Mouse (Mus musculus) midbrain, embryonic 16.5 days (tissue): Measurements from ENCODE around the gene Dlg4. TPM values are rescaled to one million over a fixed set of nuclear protein-coding genes. Genes with fewer than 3 reads are reported as not detected.
A peak's percentile ranks its signal among the peaks of the same experiment; 100 is the strongest.

Source experiments
- ATAC-seq: fragments of 200-750 bp; cut with Nextera tagmentation; 2 replicates; pipeline ENCODE4 v1.8.0; 2017; ENCODE audit warnings: moderate TSS enrichment
- H3K27ac ChIP-seq: fragments of 300-500 bp; sonication (generic); 2 replicates; pipeline ENCODE4 v1.5.1; 2014; ENCODE audit warnings: mild to moderate bottlenecking, low read length, mixed read lengths
- H3K27me3 ChIP-seq: fragments of 300-500 bp; sonication (generic); 2 replicates; pipeline ENCODE4 v1.6.1; 2014; ENCODE audit warnings: low read depth, low read length, mixed read lengths; ENCODE audit not compliant: control insufficient read depth, insufficient read depth
- H3K36me3 ChIP-seq: fragments of 300-500 bp; sonication (generic); 2 replicates; pipeline ENCODE4 v1.6.1; 2014; ENCODE audit warnings: mild to moderate bottlenecking, low read length, moderate library complexity, mixed read lengths; ENCODE audit not compliant: control insufficient read depth, insufficient read depth
- H3K4me1 ChIP-seq: fragments of 300-500 bp; sonication (generic); 2 replicates; pipeline ENCODE4 v1.6.1; 2014; ENCODE audit warnings: mild to moderate bottlenecking, low read length, mixed read lengths; ENCODE audit not compliant: control insufficient read depth, insufficient read depth
- H3K4me2 ChIP-seq: fragments of 300-500 bp; sonication (generic); 2 replicates; pipeline ENCODE4 v1.6.1; 2014; ENCODE audit warnings: mild to moderate bottlenecking, low read length, mixed read lengths
- H3K4me3 ChIP-seq: fragments of 300-500 bp; sonication (generic); 2 replicates; pipeline ENCODE4 v1.5.1; 2014; ENCODE audit warnings: low read depth, mild to moderate bottlenecking, low read length, moderate library complexity, mixed read lengths
- H3K9ac ChIP-seq: fragments of 300-500 bp; sonication (generic); 2 replicates; pipeline ENCODE4 v1.6.1; 2014; ENCODE audit warnings: low read depth, low read length, mixed read lengths
- H3K9me3 ChIP-seq: fragments of 300-500 bp; sonication (generic); replicated peaks from 2 replicates; pipeline ENCODE4 v1.6.1; 2014; ENCODE audit warnings: mild to moderate bottlenecking, low read length, mixed read lengths; ENCODE audit not compliant: control insufficient read depth, poor library complexity, severe bottlenecking
- WGBS: fragments of 180-500 bp; shearing (Covaris S2); extraction: QIAGEN DNeasy Blood & Tissue Kit; methylation state at CpG from one replicate; pipeline ENCODE4 v1.1.7; 2014; 5-methylcytosine and 5-hydroxymethylcytosine counted together
- polyA plus RNA-seq: library from polyadenylated mRNA; unstranded; fragments of >200 nt; fragmentation: Nextera tagmentation; extraction: Ambion mirVana; gene quantifications from 2 replicates; pipeline ENCODE4 v1.2.1, GENCODE M21; 2015

Gene Dlg4
- polyA plus RNA-seq, 1 experiment from 2014 or later = 23.4 TPM

GRCm38 (mm10) chr11:70001865-70002264 is 14.9 kb upstream of the Dlg4 start:
- no peak overlapping the region for H3K9ac ChIP-seq
- peaks cover 42% of the 10 kb centered on the region for H3K4me1 ChIP-seq
- ATAC-seq = no peak

GRCm38 (mm10) chr11:70002471-70002870 is 14.3 kb upstream of the Dlg4 start:
- Histone ChIP-seq H3K36me3 (peaks cover 24% of the 10 kb centered on the region), H3K4me1 (peaks cover 41% of the 10 kb centered on the region), H3K9ac (peak overlapping the region; percentile 2; the same call in 1 of the 2 replicates), H3K4me2 (peak overlapping the region; percentile 99), H3K27ac (no peak overlapping the region), H3K4me3 (peak overlapping the region; percentile 89; the same call in 1 of the 2 replicates), H3K27me3 (no peaks in the 10 kb centered on the region), H3K9me3 (no peaks in the 10 kb centered on the region)
- ATAC-seq = no peak
- 95% methylated on average over 2 of the region's 2 CpGs for WGBS

More at GRCm38 (mm10) chr11:70001865-70002264, 14.9 kb upstream of the Dlg4 start:
- Histone ChIP-seq H3K27me3 (no peaks in the 10 kb centered on the region), H3K4me3 (peak overlapping the region; percentile 89), H3K9me3 (no peaks in the 10 kb centered on the region), H3K27ac (no peak overlapping the region), H3K4me2 (peak overlapping the region; percentile 99), H3K36me3 (peaks cover 18% of the 10 kb centered on the region)

- no peak overlapping the region for H3K4me2 ChIP-seq
- H3K9me3 ChIP-seq = no peaks in the 10 kb centered on the region
- 53% methylated on average over 5 of the region's 5 CpGs for WGBS
- no peak for ATAC-seq
- H3K4me3 ChIP-seq = no peak overlapping the region
- H3K27ac ChIP-seq = no peak overlapping the region
- H3K4me1 ChIP-seq = peaks cover 30% of the 10 kb centered on the region
- no peaks in the 10 kb centered on the region for H3K27me3 ChIP-seq
- H3K36me3 ChIP-seq = peaks cover 46% of the 10 kb centered on the region
- H3K9ac ChIP-seq = no peak overlapping the region
Observed at GRCm38 (mm10) chr11:70005521-70005920, 11.2 kb upstream of the Dlg4 start.

DNA sequence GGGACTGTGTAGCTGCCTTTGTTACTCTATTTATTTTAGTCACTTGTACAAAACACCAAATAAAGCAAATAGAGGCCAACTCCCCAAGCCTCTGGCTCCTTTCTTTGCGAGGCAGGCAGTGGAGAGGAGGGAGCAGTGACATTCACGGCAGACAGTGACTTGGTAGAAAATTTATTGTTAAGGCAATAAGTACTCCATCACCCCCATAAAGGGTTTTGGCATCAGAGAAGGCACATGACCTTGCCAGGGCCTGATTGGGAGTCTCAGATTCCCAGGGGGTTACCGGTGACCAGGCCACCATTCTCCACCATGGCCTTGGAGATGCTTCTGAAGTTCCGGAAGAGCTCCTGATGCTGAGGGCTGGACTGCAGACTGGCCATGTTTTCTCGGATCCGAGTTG is 6.7 kb upstream of the Dlg4 start:
- no peaks in the 10 kb centered on the region for H3K9me3 ChIP-seq
- H3K36me3 ChIP-seq = peaks cover 63% of the 10 kb centered on the region
- H3K27me3 ChIP-seq = no peaks in the 10 kb centered on the region
- ATAC-seq = no peak
- whole genome bisulfite sequencing = 92% methylated on average over 6 of the region's 6 CpGs
- H3K4me2 ChIP-seq = no peak overlapping the region
- no peak overlapping the region for H3K27ac ChIP-seq
- H3K9ac ChIP-seq = no peak overlapping the region
- H3K4me3 ChIP-seq = no peak overlapping the region
- H3K4me1 ChIP-seq = peaks cover 8% of the 10 kb centered on the region

- peaks cover 8% of the 10 kb centered on the region for H3K4me1 ChIP-seq
- WGBS = 90% methylated on average over 12 of the region's 12 CpGs
- no peaks in the 10 kb centered on the region for H3K9me3 ChIP-seq
- no peak for ATAC-seq
- no peak overlapping the region for H3K9ac ChIP-seq
- H3K27me3 ChIP-seq = no peaks in the 10 kb centered on the region
- H3K4me2 ChIP-seq = no peak overlapping the region
- no peak overlapping the region for H3K27ac ChIP-seq
- H3K36me3 ChIP-seq = peaks cover 63% of the 10 kb centered on the region
- H3K4me3 ChIP-seq = no peak overlapping the region
Observed at GRCm38 (mm10) chr11:70010548-70010947, 6.2 kb upstream of the Dlg4 start.

GRCm38 (mm10) chr11:70010961-70011360 is 5.8 kb upstream of the Dlg4 start:
- 76% methylated on average over 10 of the region's 10 CpGs for WGBS
- Histone ChIP-seq H3K27ac (no peak overlapping the region), H3K4me2 (no peak overlapping the region), H3K4me3 (no peak overlapping the region), H3K36me3 (peaks cover 60% of the 10 kb centered on the region), H3K9ac (no peak overlapping the region), H3K27me3 (no peaks in the 10 kb centered on the region), H3K9me3 (no peaks in the 10 kb centered on the region), H3K4me1 (peaks cover 10% of the 10 kb centered on the region)
- no peak for ATAC-seq

DNA sequence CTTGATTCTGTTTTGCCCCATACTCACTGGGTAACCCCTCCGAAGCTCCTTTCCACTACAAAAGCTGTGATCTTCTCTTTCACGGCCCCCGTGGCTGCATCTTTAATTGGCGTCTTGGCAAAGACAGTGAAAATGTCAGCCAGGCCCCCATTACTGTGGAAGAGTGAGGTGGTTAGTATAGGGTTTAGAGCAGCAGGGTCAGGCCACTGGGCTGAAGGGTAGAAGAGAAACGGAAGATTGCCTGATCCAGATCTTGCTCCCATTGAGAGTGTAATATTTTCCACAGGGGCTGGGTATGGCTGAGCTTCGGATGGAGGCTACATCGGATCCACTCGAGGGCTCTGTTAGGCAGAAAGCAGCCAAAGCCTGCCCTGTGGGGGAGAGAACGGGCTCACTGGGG is 3.8 kb upstream of the Dlg4 start:
- H3K9ac ChIP-seq = no peak overlapping the region
- H3K4me2 ChIP-seq = no peak overlapping the region
- H3K27ac ChIP-seq = no peak overlapping the region
- no peak for ATAC-seq
- no peaks in the 10 kb centered on the region for H3K9me3 ChIP-seq
- no peak overlapping the region for H3K4me3 ChIP-seq
- no peaks in the 10 kb centered on the region for H3K27me3 ChIP-seq
- H3K4me1 ChIP-seq = peaks cover 22% of the 10 kb centered on the region
- H3K36me3 ChIP-seq = peaks cover 41% of the 10 kb centered on the region
- 85% methylated on average over 9 of the region's 9 CpGs for WGBS

GRCm38 (mm10) chr11:70013408-70013807 is 3.3 kb upstream of the Dlg4 start:
- H3K36me3 ChIP-seq = peaks cover 37% of the 10 kb centered on the region
- H3K9me3 ChIP-seq = no peaks in the 10 kb centered on the region
- H3K4me3 ChIP-seq = no peak overlapping the region
- H3K4me2 ChIP-seq = no peak overlapping the region
- ATAC-seq = no peak
- H3K4me1 ChIP-seq = peaks cover 23% of the 10 kb centered on the region
- H3K9ac ChIP-seq = no peak overlapping the region
- H3K27ac ChIP-seq = no peak overlapping the region
- 88% methylated on average over 3 of the region's 3 CpGs for WGBS
- no peaks in the 10 kb centered on the region for H3K27me3 ChIP-seq

- WGBS = 61% methylated on average over 5 of the region's 5 CpGs
- Histone ChIP-seq H3K36me3 (peaks cover 31% of the 10 kb centered on the region), H3K27me3 (no peaks in the 10 kb centered on the region), H3K9me3 (no peaks in the 10 kb centered on the region), H3K4me2 (peak overlapping the region; percentile 78), H3K27ac (no peak overlapping the region), H3K4me1 (peaks cover 23% of the 10 kb centered on the region), H3K4me3 (no peak overlapping the region), H3K9ac (no peak overlapping the region)
- ATAC-seq = no peak
Observed at GRCm38 (mm10) chr11:70014051-70014450, 2.7 kb upstream of the Dlg4 start.
